Mouse (Mus musculus): ENCODE measurements around the gene Apoc2.

GRCm38 (mm10) chr7:19719200-19719599, 41.5 kb upstream of the Apoc2 start:
- TF ChIP-seq CTCF (IDR thresholded peaks at IDR 0.05; ENCODE audit: insufficient read depth, low read depth, low read length) (no peak), POLR2A (IDR thresholded peaks at IDR 0.05; ENCODE audit: insufficient read depth, low read depth, low read length) (no peak)
